Mouse (Mus musculus) left cerebral cortex, postnatal 36 days (tissue): Measurements from ENCODE around the gene Shisal2b. TPM values are rescaled to one million over a fixed set of nuclear protein-coding genes. Genes with fewer than 3 reads are reported as not detected.
"Not testable (repeated sequence)": the region's sequence is repeated elsewhere in the genome, so short reads cannot be mapped to it uniquely, and the experiment has no call there.

Experiments used
- DNase-seq, 2 experiments: peaks; one replicate each; pipeline ENCODE4 v3.0.0; 2021 to 2022; ENCODE audit warnings: low spot score in 2 of 2, mixed read lengths in 1 of 2
- intact Hi-C: fragments of 180-260 bp; cut with DNase I; formaldehyde crosslinking; loops from one replicate; pipeline ENCODE4 v1.15.1; 2025
- total RNA-seq, 2 experiments: library from RNA; stranded (reverse); gene quantifications; 2 replicates each; pipeline ENCODE4 v1.2.3; 2021

Gene Shisal2b
- 1 to 10 TPM; 1.2 to 1.8 TPM for total RNA-seq

- peak; percentile 14 to 16 for DNase-seq
- intact Hi-C loops = no loop called here
Observed at GRCm38 (mm10) chr13:104863127-104863979, at the start of gene Shisal2b. Shisal2b (minus strand) TSS chr13:104863893.

- intact Hi-C loops, DNase-seq: not testable (repeated sequence)
Observed at GRCm38 (mm10) chr13:104911626-104912025, 47.9 kb upstream of the Shisal2b start.

- intact Hi-C loops, DNase-seq: not testable (repeated sequence)
Observed at GRCm38 (mm10) chr13:104911006-104911405, 47.3 kb upstream of the Shisal2b start.

- intact Hi-C loops = no loop called here
- DNase-seq = no peak
Observed at GRCm38 (mm10) chr13:104908691-104909090, 45.0 kb upstream of the Shisal2b start.

- intact Hi-C loops = no loop called here
- DNase-seq = no peak
Observed at GRCm38 (mm10) chr13:104894771-104895170, 31.1 kb upstream of the Shisal2b start.

GRCm38 (mm10) chr13:104892337-104892736, 28.6 kb upstream of the Shisal2b start:
- DNase-seq = no peak
- intact Hi-C loops = no loop called here

- DNase-seq = no peak
- intact Hi-C loops = no loop called here
Observed at GRCm38 (mm10) chr13:104886308-104887032, 22.8 kb upstream of the Shisal2b start.

- DNase-seq = no peak
- intact Hi-C loops = no loop called here
Observed at GRCm38 (mm10) chr13:104883566-104884249, 20.0 kb upstream of the Shisal2b start.

GRCm38 (mm10) chr13:104878508-104878907, 14.8 kb upstream of the Shisal2b start:
- intact Hi-C loops = no loop called here
- DNase-seq = no peak

- no peak for DNase-seq
- intact Hi-C loops = no loop called here
Observed at GRCm38 (mm10) chr13:104869907-104870306, 6.2 kb upstream of the Shisal2b start.

GRCm38 (mm10) chr13:104866726-104867125, 3.0 kb upstream of the Shisal2b start:
- intact Hi-C loops = no loop called here

GRCm38 (mm10) chr13:104853645-104854044, 10.0 kb downstream of the Shisal2b start:
- intact Hi-C loops = no loop called here
- DNase-seq = no peak

More at GRCm38 (mm10) chr13:104866726-104867125, 3.0 kb upstream of the Shisal2b start:
- no peak for DNase-seq

GRCm38 (mm10) chr13:104843295-104844089, 20.2 kb downstream of the Shisal2b start:
- intact Hi-C loops = no loop called here
- no peak for DNase-seq

GRCm38 (mm10) chr13:104841937-104842336, 21.8 kb downstream of the Shisal2b start:
- DNase-seq = no peak
- intact Hi-C loops = no loop called here

GRCm38 (mm10) chr13:104837628-104838027, 26.1 kb downstream of the Shisal2b start:
- intact Hi-C loops = no loop called here
- no peak for DNase-seq

- intact Hi-C loops = no loop called here
- peak in 1 of 2 experiments; percentile 13 for DNase-seq
Observed at GRCm38 (mm10) chr13:104832811-104833210, 30.9 kb downstream of the Shisal2b start.

- DNase-seq = no peak
- intact Hi-C loops = no loop called here
Observed at GRCm38 (mm10) chr13:104825470-104825869, 38.2 kb downstream of the Shisal2b start.

GRCm38 (mm10) chr13:104822411-104822838, 41.3 kb downstream of the Shisal2b start:
- DNase-seq = no peak
- intact Hi-C loops = no loop called here

- no peak for DNase-seq
- intact Hi-C loops = no loop called here
Observed at GRCm38 (mm10) chr13:104821908-104822307, 41.8 kb downstream of the Shisal2b start.
